Mouse (Mus musculus) cerebral cortex, adult 2 months (tissue): ENCODE results near the gene Pnpo.

Experiments
- WGBS: fragments of 180-500 bp; shearing (Covaris S2); methylation state at CpG from one replicate; pipeline ENCODE4 v1.1.7; 2018; 5-methylcytosine and 5-hydroxymethylcytosine counted together

Pnpo gene

DNA sequence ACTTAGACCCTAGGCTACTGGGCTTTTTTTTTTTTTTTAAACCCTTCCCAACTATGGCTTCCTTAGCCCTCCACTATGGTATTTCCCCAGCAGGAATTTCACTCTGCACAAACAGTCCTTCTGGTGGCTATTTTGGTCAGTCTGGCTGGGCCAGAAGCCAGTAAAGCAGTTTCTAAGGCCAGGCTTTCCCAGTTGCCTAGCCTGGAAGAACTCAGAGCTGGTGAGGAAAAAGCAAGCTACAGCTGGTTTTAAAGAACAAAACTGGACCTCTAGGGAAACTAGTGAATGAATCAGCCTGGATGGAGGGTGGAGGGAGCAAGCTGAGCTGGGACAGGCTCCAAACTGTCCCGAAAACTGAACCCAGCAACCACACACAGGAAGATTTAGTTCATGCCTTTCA lies 26.0 kb upstream of the Pnpo start:
- WGBS, result 35% methylated on average over 1 of the region's 1 CpGs

DNA sequence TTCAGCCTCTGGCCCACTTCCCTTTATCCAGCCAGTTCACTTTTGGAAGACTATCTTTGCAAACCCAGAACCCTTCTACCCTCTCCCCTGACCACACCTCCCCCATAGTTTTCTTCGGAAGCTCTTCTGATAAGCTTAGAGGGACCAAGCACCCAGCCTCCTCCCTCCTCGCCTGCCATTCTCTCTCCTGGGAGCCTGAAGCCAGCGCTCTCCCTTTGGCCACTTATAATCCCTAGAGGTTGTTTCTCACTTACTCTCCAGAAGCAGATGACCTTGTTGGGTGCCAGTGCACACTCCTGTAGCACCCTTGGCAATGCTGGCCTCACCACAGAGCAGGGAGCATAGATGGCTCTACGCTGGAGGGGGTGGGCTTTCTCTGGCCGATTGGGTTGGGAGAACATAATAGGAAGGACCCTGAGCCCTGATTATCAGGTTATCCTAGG lies 25.5 kb upstream of the Pnpo start:
- WGBS, result 65% methylated on average over 5 of the region's 5 CpGs

DNA sequence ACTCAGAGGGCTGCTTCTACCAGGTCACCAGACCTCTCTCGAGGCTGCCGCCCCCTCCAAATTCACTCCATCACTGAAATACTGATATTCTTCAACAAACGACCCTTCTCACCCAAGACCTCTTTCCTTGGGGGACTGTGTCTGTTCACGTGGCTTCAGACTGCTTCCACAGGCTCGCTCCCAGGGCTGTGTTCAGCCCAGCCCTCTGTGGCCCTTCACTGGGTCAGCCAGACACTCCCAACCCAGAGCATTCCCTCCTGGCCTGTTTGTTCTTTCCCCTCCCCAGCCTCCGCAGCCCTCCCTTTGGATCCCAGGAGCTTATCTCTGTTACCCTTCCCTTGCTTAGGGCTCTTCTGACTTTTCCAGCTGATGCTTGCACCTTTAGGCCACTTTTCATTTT lies 24.7 kb upstream of the Pnpo start:
- 71% methylated on average over 6 of the region's 6 CpGs for WGBS

DNA sequence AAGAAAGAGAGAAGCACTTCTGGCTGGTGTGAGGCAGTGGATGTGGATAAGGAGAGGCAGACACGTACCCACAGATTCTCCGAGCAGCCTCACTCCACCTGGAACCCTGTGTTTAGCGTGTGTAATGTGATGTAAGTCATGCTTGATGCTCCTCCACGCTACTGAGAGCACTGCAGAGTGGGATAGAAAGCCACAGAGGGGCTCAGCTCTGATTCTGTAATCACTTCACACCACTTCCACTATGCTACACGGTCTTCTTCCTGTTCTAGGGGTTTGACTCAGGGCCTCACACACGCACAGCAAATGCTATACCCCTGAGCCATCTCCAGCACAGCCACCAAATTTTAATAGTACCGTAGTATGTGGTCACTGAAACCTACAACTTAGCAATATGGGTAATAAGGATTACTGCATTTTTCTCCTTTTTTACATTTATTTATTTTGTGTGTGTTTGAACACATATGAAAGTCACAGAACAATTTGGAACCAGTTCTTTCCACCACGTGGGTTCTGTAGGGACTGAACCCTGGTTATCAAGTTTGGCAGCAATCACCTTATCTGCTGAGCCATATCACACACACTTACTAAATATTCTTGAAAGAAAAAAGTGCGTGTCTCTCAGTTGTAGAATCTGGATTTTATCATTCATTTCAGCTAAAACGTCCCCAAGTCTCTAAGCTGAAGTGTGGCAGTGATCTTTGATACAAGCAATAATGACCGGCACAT lies 23.9 kb upstream of the Pnpo start:
- WGBS, result 85% methylated on average over 11 of the region's 11 CpGs

DNA sequence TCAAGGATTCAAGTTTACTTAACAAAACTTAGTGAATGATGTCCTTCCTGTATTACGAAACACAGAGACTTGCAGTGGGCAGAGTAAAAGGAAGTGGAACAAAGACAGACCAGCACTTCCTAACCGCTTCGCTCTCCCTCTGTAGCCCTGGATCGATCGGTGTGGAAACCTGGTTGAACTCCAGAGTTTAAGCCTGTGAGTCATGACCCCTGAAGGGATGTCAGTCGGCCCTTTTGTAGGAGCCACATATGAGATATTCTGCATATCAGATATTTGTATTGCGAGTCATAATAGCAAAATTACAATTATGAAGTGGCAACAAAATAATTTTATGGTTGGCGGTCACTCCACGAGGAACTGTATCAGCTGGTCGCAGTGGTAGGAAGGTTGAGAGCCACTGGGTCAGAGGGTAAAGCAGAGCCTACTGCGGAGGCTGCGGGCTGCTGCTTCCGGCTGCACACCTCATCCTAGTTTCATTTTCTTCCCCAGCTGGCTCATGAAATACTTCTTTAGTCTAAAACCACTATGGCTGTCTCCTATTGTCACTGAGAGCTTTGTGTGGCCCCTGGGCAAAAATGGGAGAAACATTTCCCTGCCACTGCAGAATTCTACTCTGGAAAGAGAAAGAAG lies 23.2 kb upstream of the Pnpo start:
- WGBS, result 80% methylated on average over 13 of the region's 13 CpGs

DNA sequence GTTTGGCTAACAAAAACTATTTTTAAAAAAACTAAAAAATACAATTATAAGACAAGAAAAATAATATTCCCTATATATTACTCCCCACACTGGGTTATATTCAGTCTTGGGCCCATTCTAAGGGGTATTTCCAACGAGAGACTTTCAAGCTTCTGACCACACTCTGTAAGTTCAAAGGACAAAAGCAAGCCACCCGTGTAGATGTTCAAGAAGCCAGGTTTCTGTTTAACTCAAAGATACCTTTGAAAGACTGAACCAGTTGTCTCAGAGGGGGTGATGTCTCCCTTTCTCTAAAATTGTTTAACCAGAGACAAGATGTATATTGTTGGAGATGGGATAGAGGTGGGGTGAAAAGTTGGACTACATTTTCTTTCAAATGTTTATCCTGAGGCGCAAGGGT lies 22.4 kb upstream of the Pnpo start:
- 86% methylated on average over 3 of the region's 3 CpGs for WGBS

DNA sequence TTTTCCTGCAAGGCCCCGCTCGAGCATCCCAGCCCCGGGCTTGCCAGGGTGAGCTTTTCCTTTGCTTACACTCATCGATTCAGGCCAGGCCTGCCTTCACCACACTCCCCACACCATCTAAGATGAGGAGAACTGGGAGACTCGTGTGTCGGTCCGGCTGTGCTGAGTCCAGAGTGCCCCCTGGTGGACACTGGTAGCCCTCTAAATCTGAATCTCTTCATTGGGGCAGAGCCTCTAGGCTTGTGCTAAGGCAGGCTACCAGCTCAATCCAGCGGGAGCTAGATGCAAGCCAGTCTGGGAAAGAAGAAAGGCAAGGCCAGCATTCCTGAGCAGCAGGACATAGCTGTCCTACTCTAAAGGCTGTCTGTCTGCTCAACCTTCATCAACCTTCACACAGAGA lies 19.8 kb upstream of the Pnpo start:
- 17% methylated on average over 8 of the region's 8 CpGs for whole genome bisulfite sequencing

DNA sequence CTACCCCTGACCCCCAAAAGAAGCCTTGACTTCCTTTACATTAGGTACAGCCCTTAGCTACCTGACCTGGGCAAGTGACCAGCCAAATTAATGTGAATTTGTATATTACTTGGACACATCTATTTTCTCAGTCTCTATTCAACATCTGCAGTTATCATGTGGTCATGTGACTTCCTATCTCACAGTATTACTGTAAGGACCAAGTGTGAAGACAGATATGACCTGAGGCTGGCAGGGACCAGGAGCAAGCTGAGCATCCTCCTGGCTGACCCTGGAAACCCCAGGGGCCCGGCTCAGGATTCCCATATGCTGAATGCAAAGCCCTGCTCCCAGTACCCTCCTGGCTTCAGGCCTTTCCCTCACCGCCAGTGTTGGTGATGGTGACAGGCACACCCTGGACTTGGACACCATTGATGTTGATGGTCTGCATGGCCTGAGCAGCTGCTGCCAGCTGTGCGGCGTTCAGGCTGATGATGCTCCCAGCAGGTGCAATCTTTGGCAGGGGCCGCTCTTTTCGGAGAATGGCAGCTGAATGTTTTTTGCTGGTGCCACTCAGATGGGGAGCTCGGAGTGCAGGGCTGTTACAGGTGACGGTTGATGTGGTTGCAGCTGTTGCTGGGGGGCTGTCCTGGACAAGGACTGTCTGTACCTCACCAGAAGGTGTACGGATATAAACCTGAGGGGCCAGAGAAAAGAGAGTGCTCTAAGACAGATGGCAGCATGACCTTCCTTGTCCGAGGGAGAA lies 13.4 kb upstream of the Pnpo start:
- 89% methylated on average over 10 of the region's 10 CpGs for WGBS

DNA sequence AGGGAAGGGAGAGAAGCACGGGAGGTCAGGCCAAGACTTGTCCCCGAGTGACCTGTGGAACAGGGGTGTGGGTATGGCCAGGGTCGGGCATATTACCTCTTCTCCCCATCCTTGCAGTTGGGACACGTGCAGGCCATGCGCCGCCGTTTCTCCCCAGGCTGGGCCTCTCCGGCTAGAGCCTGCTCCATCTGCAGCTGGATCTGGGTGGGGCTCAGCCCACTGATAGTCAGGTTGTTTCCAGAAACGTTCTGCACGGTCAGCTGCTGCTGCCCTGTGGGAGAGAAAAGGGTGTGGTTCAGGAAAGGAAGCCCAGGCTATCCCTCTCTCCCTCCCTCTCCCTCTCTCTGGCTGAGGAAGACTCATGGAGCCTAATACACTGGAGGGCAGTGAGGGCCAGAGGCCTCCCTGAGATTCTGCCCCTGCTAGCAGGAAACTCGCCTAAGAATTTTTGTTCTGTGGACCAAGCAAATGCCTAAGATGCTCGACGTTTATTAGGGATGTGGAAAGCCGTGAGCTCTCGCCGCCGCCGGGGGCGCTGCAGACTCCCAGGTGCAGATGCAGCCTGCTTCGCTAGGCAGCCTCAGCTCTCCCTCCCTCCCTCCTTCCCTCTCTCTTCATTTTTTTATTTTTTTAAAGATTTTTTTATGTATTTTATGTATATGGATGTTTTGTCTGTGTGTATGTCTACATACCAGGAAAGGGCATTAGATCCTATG lies 12.4 kb upstream of the Pnpo start:
- WGBS, result 64% methylated on average over 20 of the region's 20 CpGs

DNA sequence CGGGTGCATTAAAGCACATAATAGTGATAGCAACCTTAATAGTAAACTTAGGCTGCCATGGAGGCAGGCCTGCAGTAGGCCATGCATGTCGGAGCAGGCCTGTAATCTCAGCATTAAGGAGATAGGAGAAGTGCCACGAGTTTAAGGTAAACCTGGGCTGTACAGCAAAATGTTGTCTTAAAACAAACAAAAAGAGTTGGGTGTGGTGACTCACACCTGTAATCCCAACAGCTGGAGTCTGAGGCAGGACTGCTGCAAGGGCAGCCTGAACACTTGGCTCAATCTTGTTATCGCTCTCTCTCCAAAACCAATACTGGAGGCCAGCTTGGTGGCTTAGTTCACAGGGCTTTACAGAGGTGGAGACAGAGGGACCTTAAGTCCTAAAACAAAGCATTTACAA lies 11.3 kb upstream of the Pnpo start:
- WGBS, result 96% methylated on average over 4 of the region's 4 CpGs

DNA sequence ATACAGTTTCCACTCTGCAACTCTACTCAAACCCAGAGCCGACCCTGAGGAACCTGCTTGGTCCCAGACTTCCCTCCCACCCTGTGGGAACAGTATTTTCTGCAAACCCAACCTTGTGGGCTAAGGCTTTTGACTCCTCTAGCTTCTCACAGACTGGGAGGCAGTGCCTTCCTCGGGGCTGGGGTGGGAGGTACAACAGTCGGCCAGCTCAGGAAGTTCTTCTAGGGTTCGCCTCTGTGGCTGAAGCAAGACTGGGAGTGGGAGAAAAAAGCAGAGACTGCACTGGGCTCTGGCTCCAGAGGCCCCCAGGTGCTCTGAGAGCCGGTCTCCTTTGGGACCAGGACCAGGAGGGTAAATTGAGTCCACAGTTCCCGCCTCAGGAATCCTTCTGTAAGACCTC lies 9.1 kb upstream of the Pnpo start:
- 62% methylated on average over 6 of the region's 6 CpGs for WGBS

DNA sequence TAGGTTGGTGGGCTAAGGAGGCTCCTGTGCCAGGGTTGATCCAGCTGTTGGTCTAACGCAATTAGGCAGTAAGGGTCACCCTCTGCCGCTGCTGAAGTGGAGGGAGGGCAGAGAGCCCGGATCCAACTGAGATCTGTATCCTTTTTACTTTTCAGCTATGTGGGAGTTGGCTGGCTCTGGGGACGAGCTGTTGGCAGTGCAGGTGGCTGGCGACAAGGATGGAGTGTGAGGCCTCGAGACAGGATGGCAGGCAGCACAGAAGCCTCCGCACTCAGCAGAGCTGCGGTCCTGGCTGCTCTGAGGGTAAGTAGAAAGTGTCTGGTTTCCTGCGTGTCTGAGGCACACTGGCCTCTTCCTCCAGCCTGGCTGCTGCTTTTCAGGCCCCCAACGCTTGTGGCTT lies 8.6 kb upstream of the Pnpo start:
- 44% methylated on average over 10 of the region's 10 CpGs for WGBS

DNA sequence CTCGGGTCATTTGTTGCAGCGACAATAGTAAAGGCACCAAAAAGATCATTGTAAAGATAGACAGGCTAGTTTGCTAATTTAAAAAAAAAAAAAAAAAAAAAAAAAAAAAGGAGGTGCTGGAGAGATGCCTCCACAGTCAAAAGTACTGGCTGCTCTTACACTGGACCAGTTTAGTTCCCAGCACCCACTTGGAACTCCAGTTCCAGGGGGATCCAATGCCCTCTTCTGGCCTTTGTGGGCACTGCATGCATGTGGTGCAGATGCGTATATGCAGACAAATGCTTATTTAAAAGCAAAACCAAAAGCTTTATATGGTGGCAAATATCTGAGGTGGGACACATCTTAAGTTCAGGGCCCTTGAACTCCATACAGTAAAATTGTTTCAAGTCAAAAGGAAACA lies 7.0 kb upstream of the Pnpo start:
- 96% methylated on average over 3 of the region's 3 CpGs for WGBS

DNA sequence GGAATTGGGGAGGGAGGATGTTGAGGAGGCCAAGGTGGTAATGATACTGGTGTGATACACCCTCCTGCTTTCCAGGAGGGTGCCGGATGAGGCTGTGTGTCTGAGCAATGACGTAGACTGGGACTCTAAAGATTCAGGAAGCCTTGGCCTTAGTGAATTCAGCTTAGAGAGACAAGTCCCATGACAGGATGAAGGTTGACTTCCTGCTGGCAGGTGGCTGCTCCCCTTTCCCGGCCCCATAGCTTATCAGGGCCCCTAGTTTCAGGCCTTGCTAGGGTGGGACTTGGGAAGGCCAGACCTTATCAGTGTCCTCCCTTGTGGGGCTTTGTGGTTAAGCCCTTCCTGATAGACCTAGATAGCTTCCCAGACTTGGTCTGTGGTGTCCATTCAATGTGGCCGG lies 4.1 kb upstream of the Pnpo start:
- 89% methylated on average over 4 of the region's 4 CpGs for WGBS

DNA sequence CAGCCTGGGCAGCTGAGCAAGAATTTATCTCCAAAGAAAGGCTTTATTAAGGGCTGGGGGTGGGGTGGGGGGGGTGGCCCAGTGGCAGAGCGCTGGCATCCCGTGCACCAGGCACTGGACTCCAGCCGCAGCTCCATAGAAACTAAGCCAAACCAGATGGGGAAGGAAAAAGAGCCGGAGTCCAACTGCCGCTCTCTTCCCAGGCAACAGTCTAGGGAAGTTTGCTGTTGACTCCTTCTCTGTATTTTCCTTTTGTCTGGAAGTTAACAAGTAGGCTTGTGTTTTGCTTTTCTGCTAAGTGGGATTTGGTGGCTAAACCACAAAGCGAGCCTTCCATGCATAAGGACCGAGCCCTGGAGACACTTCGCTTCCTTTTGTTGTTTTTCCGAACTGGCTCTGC lies 2.7 kb upstream of the Pnpo start:
- 54% methylated on average over 9 of the region's 9 CpGs for WGBS

DNA sequence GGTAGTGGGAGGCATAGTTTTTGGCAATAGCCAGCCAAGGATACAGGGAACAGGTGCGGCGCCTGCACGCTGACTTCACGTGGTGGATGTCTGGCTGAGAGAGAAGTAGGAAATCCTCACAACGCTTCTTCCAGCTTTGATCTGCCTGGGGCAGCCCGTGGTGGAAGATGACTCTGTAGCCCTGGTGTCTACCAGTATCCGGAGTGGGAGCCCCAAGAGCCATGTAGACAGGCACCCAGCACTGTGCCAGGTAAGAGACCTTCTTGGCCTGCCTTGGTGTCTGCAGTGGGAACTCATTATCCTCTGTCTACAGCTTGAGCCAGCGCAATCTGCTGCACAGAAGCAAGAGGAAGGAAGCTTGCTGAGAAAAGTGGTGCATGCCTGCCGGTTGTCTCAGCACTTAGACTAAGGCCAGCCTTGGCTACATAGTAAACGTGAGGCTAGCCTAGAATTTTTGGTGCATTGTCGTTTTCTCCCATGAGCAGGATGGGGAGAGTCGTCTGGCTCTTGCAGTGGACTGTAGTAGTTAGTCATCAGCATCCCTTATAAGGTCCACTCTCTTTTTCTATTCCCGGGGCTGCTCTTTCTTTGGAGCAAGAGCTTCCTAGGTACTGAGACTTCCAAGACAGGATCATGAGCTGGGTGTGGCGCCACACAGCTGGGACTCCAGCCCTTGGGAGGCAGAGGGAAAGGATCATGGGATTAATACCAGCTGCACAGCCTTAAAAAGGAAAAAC lies 1.2 kb upstream of the Pnpo start:
- 65% methylated on average over 14 of the region's 14 CpGs for WGBS

DNA sequence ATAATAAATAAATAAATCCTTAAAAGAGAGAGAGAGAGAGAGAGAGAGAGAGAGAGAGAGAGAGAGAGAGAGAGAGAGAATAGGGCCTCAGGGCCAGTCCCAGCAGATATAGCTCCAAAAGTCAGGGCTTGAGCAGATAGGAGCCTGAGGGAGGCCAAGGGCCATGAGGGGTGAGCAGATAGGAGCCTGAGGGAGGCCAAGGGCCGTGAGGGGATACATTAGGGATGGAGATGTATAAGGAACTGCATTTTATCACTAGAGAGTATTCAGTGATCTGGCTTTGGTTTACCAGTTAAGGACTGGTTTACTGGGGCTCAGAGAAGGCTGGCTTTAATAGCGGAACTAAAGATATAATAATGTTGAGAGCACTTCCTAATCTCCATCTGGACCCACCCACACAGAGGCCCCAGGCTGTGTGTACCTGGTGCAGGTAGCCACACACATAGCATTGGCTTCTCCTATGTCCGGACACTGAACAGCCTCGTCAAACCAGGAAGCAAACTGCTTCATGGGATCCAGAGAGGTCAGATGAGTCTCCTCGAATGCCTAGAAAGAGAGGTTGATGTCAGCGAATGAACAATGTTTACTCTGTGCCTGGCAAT lies 1.7 kb downstream of the Pnpo start:
- 78% methylated on average over 6 of the region's 6 CpGs for WGBS

DNA sequence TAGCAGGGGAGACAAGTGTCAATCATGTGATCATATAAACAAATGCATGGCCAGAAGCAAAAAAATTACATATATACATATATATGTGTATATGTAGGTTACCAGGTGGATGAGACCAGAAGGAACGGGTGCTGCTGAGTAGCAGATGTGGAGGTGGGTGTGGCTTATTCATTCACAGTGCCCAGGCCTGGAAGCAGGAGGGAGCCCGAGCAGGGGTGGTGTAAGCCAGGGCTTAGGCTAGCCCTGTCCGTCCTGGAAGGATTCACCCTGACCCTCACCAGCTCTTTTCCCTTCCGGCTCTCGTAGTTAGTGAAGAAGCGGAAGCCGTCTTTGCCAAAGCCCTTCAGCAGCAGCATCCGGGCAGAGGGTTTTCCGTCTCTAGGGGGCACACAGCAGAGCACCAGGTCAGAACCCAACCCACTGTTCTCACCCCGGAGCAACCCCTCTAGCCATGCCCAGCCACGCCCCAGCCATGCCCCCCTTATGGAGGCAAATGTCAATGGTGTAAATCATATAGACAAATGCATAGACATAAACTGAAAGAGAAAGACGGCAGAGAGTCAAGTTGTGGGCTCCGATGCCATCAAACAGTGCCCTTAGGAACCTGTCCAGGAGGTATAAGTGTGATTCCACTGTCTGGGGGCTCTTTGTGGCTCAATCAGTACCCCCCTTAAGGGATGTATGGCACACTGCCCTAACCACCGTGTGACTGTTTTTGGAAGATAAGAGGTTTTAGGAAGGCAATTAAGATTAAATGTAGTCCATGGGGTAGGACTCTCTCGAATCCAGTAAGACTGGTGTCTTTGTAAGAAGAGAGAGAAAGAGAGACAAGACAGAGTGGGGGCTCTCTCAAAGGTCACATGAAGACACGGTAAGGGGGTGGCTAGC lies 3.0 kb downstream of the Pnpo start:
- 78% methylated on average over 16 of the region's 16 CpGs for WGBS

DNA sequence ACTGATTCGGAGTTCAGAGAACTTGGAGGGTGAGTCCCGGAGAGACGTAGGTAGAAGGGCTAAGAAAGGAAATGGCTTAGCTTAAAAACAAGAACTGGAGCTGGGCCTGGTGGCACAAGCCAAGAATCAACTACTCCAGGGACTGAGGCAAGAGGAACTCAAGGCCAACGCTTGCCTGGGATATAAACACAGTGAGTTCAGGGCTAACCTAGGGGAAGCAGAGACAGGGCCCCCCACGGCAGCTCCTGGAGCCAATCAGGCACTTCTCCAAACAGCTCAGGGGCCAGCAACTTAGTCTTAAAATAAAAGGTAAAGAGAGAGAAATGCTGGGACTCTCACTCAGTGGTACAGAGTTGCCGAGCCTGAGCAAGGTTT lies 5.4 kb downstream of the Pnpo start:
- WGBS, result 76% methylated on average over 6 of the region's 6 CpGs
